Mouse (Mus musculus): ENCODE results near the gene Gnpat. TPM values are rescaled to one million over a fixed set of nuclear protein-coding genes. Genes with fewer than 3 reads are reported as not detected.
"Not testable (repeated sequence)": the region's sequence is repeated elsewhere in the genome, so short reads cannot be mapped to it uniquely, and the experiment has no call there.

Gene Gnpat
- total RNA-seq, 2 experiments from 2014 or later, result 105 to 106 TPM

DNA sequence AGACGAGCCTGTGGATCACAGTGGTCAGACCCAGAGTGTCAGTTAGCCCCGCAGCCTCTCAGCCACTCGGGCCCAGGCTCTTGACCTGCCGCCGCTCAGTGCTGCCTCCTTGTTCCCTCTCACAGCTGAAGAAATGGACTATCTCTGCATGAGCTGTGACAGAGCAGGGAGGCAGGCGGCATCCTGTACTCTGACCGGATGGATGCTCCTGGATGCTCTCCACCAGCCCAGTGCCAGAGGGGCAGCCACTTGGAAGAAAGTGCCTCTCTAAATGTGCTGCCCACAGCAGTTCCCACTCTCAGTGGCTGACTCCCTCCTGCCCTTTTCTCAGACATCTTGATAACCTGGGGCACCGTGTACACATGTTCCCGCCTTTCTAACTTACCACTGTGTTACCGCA is 21.1 kb upstream of the Gnpat start:
- DNase-seq (ENCODE audit: low spot score in 2 of 2), result no peak

- not testable (repeated sequence) for DNase-seq (ENCODE audit: low spot score in 2 of 2)
These were observed 19.9 kb upstream of the Gnpat start for GRCm38 (mm10) chr8:124842929-124843328.

- no peak for DNase-seq (ENCODE audit: low spot score in 2 of 2)
These were observed 17.7 kb upstream of the Gnpat start for GRCm38 (mm10) chr8:124845131-124845530.

DNA sequence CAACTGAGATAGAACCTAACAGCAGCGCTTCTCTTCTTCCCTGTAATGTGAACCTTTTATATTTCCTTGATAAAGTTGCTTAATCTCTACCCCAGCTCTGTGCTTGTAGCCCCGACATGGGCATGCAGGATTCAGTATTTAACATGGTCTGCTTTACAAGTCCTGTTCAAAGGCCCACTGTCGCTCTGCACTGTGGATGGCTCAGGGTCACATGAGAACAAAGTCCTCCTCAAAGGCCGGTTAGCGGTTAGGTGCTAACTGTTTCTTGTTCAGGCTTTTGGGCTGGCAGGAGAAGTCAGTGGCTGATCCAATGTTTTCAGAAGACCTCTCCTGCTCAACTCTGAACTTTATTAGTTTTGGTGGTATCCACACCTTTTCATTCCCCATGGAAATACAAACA is 17.3 kb upstream of the Gnpat start:
- DNase-seq (ENCODE audit: low spot score in 2 of 2), result no peak

DNA sequence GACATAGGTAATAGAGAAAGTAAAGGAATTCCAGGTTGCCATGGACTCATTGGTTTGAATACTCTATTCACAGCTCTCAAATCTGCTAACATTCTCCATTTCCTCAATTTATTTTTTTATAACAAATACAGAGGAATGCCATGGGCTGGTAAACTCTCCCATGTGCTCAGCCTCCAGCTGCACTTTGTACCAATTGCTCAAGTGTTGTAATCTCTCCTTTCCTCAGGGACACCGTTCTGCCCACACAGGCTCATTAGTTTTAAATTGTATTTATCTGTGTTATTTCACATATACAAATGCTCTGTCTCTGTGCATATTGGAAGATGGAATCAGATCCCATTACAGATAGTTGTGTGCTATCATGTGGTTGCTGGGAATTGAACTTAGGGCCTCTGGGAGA is 9.3 kb upstream of the Gnpat start:
- no peak for DNase-seq (ENCODE audit: low spot score in 2 of 2)

DNA sequence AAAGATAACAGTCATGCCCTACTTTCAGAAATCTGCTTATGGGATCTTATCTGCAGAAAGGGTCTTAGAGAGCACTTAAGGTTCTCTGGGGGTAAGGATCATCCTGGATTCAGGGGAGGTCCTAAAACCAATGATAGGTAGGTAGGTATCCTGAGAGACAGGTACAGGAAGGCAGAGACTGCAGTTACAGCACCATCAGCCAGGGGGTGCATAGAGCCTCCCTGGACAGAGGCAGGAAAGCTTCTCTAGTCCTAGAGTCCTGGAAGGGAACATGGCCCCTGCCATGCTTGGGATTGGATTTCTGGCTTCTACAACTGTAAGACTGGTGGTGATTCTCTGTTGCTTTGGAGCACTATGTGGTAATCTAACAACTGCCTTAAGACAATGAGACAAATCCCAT is 3.4 kb upstream of the Gnpat start:
- DNase-seq (ENCODE audit: low spot score in 2 of 2), result no peak

DNA sequence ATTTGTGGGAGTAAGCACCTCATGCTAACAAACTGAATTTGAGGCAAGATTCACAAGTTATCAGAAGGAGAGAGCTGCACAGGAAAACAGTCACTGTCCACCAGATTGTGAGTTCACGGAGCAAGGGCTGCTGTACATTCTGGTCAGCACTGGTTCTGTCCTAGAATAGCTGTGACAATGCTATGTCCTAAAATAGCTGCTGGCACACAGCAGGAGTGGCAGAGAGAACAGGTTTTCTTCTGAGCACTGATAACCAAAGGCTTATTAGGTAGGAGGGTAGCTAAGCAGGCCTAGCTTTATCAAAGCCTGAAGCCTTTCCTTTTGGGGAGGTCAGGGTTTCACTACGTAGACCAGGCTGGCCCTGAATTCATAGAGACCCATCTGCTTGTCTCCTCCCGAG is 2.6 kb upstream of the Gnpat start:
- no peak for DNase-seq (ENCODE audit: low spot score in 2 of 2)

DNA sequence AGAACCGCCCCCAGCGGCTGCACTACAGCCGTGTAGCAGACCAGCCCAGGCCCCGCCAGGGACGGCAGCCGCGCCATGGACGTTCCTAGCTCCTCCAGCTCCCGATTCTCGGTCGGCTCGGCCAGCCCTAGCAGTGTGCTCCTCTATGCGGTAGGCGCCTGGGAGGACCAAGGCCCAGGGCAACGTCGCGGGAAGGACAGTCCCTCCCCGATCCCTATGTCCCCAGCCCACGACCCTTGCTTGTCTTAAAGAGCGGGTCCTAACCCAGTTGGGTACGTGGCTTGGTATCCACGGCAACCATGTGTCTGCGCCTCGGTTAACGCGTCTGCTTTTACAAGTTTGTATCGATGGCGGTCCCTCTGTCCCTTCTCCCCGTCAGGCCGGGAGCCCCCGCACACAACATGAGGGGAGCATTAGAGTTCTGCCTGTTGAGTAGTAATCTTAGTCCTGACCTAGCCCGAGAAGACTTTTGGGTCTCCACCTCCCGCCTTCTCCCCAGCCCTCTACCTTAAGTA is 387 bp downstream of the Gnpat start:
- DNase-seq (ENCODE audit: low spot score in 2 of 2), result no peak

DNA sequence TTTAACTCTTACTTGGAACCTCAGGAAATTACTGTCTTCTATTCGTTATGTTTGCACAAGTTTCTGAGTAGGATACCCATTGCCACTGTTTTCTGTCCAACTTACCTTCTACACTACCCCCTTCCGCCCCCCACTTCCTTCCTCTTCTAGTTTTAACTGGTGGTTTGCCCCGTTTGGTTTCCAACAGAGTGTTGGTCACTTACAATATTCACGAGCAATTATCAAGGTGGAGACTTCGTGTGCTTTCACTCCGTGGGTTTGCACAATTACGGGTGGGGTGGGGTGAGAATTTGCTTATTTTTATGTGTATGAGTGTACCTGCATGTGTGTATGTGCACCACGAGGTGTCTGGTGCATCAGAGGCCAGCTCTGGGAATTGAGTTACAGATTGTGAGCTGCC is 896 bp downstream of the Gnpat start:
- DNase-seq (ENCODE audit: low spot score in 2 of 2), result no peak

- no peak for DNase-seq (ENCODE audit: low spot score in 2 of 2)
These were observed 3.8 kb downstream of the Gnpat start for GRCm38 (mm10) chr8:124866669-124867068.

DNA sequence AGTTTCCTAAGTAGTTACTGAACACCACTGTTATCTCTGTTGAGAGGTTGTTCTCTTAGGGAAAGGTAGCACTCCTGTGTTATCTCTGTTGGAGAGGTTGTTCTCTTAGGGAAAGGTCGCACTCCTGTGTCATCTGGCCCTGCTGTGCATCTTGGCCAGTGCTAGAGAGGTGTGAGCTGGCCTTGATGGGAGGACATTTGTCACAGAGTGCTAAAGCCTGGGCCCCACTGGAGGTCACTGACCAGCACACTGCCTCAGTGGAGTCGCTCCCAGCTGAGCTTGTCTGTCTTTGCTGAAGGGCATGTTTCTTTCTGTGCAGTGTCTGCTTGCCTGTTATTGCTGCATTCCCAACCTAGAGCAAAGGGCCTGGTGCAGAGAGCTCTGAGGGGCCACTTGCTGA is 4.3 kb downstream of the Gnpat start:
- no peak for DNase-seq (ENCODE audit: low spot score in 2 of 2)

- no peak for DNase-seq (ENCODE audit: low spot score in 2 of 2)
These were observed 6.9 kb downstream of the Gnpat start for GRCm38 (mm10) chr8:124869708-124870107.

- DNase-seq (ENCODE audit: low spot score in 2 of 2), result no peak
These were observed 8.6 kb downstream of the Gnpat start for GRCm38 (mm10) chr8:124871474-124871873.

- no peak for DNase-seq (ENCODE audit: low spot score in 2 of 2)
These were observed 9.2 kb downstream of the Gnpat start for GRCm38 (mm10) chr8:124872081-124872480.

- no peak for DNase-seq (ENCODE audit: low spot score in 2 of 2)
These were observed 9.9 kb downstream of the Gnpat start for GRCm38 (mm10) chr8:124872690-124873089.

GRCm38 (mm10) chr8:124878141-124878540 is 15.3 kb downstream of the Gnpat start:
- no peak for DNase-seq (ENCODE audit: low spot score in 2 of 2)

- DNase-seq (ENCODE audit: low spot score in 2 of 2), result no peak
These were observed 16.2 kb downstream of the Gnpat start for GRCm38 (mm10) chr8:124878946-124879526.

DNA sequence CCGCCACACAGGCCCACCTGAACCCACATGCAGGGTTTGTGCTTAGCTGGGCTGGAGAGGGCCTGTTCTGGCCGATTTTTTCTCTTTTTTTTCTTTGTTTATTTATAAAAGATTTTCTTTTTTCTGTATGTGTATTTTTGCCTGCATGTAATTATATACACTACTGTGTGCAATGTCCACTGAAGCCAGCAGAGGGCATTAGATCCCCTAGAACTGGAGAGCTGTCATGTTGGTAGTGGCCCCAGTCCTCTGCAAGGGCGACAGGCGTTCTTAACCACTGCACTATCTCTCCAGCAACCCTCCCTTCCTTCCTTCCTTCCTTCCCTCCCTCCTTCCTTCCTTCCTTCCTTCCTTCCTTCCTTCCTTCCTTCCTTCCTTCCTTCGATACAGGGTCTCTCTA is 25.6 kb downstream of the Gnpat start:
- no peak for DNase-seq (ENCODE audit: low spot score in 2 of 2)

DNA sequence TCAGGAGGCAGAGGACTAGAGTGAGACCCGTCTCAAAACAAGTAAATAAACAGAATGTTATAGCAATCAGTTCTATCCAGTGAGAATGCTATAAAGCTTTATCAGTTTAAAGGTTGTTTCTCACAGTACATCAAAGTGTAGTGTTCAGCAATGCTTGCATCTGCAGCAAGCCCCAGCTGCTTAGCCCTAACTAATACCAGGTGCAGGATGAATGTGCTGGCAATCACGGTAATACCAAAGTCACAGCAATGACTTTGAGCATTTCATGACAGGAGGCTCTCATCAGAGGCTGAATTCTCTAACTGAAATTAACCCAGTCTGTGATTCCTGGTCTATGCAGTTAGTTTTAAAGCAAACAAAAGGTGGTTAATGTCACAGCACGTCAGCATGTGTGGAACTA is 29.8 kb downstream of the Gnpat start:
- no peak for DNase-seq (ENCODE audit: low spot score in 2 of 2)

DNA sequence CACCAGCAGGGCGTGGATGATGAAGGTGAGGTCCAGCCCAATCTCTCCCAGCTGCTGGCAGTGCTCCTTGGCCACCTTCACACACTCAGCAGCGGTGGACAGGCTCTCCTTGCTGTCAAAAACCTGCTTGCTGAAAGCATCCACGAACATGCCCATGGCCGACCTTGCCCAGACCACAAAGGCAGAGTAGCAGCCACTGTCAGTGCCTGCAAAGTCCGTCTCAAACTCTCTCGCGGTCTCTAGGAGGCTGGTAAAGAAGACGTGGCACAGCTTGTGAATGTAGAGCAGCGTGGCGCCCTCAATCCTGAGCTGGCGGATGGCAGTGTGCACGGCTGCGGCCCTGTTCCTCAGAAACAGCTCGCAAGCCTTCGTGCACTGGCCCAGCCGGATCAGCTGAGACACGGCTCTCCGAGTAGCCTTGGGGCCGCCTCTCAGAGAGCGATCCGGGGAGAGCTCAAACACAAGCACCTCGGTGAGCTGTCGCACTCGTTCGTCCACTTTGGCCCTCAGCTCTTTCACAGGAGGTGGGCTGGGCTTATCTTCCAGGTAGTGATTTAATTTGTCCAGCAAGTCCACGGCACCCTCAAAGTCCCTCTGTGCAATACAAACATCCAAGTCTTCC is 33.3 kb downstream of the Gnpat start:
- DNase-seq (ENCODE audit: low spot score in 2 of 2), result no peak

DNA sequence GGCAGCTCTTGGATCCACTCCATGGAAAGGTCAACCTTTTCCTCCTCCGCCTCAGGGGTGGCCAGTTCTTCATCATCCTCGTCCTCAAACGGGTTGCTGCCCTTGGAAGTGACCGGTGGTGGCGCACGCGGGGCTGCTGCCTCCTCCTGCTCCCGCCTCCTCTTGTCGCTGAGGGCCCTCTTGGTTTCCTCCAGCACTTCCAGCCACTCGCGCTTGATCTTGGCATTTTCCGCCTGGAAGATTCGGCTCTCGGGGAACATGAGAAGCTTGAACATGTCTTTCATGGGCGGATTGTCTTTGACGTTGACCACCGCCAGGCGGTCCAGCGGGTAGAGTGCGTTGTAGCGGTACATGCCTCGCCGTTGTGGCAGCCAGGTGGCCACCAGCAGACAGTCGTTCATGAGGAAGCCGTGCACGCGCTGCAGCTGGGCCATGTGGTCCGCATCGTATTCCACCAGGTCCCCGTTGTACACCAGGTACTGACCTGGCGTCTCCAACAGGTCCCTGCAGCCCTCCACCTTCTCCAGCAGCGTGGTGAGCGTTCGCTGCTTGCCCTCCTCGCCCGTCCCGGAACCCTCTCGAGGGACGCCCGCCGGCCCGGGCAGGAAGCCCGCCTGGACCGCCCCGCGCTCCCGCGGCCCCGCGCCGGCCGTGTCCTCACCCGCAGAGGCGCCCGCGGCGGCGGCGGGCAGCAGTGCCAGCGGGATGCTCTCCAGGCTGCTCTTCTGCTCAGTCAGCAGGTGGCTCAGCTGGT is 34.0 kb downstream of the Gnpat start:
- peak; percentile 50 to 51 for DNase-seq (ENCODE audit: low spot score in 2 of 2)

All from adrenal gland, postnatal 4 days (tissue).